Mouse (Mus musculus) layer of hippocampus, postnatal 25 days (tissue): ENCODE results near the gene Tmem220. TPM values are rescaled to one million over a fixed set of nuclear protein-coding genes. Genes with fewer than 3 reads are reported as not detected.

Source experiments
- total RNA-seq, 2 experiments: library from RNA; stranded (reverse); gene quantifications; 2 replicates each; pipeline ENCODE4 v1.2.3; 2021

The Tmem220 gene
- total RNA-seq, 2 experiments from 2014 or later: 0.52 to 0.66 TPM

Other genes with a start within 250 kb of the Tmem220 start
- gene Pirt, start 113.2 kb upstream of the Tmem220 start, total RNA-seq: 1 to 10 TPM; 1.4 to 1.9 TPM
- gene Tmem238l, start 68.5 kb upstream of the Tmem220 start, total RNA-seq: not detected
- 10 to 100 TPM; 20.9 to 29.2 TPM for gene Adprm, start 27.4 kb downstream of the Tmem220 start, total RNA-seq
- gene Sco1, start 27.5 kb downstream of the Tmem220 start, total RNA-seq: 1 to 10 TPM; 8.3 to 9.5 TPM
- gene Myh3, start 53.1 kb downstream of the Tmem220 start, total RNA-seq: under 1 TPM; 0.59 to 0.66 TPM
- under 1 TPM; 0.16 to 0.17 TPM for gene Myh2, start 145.9 kb downstream of the Tmem220 start, total RNA-seq
- gene Myh1, start 174.9 kb downstream of the Tmem220 start, total RNA-seq: under 1 TPM; 0.07 to 0.12 TPM
- under 1 TPM; 0.10 to 0.28 TPM for gene Myh4, start 212.9 kb downstream of the Tmem220 start, total RNA-seq